Mouse (Mus musculus): Measurements from ENCODE around the gene Mgst3. TPM values are rescaled to one million over a fixed set of nuclear protein-coding genes. Genes with fewer than 3 reads are reported as not detected.
A peak's percentile ranks its signal among the peaks of the same experiment; 100 is the strongest.

The Mgst3 gene
- polyA plus RNA-seq (2012; rRNA removed) = 272 and 279 TPM in 2 replicates

- peak; percentile 50; the same call in 1 of the 2 replicates for TF ChIP-seq CTCF (IDR thresholded peaks at IDR 0.05; ENCODE audit: borderline replicate concordance, insufficient read depth, low read depth, low read length)
- peak; percentile 65 for TF ChIP-seq POLR2A (IDR thresholded peaks at IDR 0.05; ENCODE audit: borderline replicate concordance, insufficient read depth, low read length)
- Histone ChIP-seq H3K27ac (ENCODE audit: insufficient read depth, low read length) (peak within 1 kb of the TSS; percentile 49), H3K4me3 (replicated peaks; ENCODE audit: insufficient read depth, low read depth, low read length) (peak within 1 kb of the TSS; percentile 97), H3K27me3 (ENCODE audit: control insufficient read depth, insufficient read depth, low read length) (no peaks in the 10 kb centered on the region), H3K4me1 (ENCODE audit: control insufficient read depth, insufficient read depth, low read length) (peaks cover 8% of the 10 kb centered on the region; the same call in 1 of the 2 replicates)
- 1% methylated on average over 45 of the region's 45 CpGs for WGBS
- peak; percentile 95 to 98 for DNase-seq
These were observed at the start of gene Mgst3 for GRCm38 (mm10) chr1:167393683-167394492. Gene Mgst3, minus strand, starts transcription at chr1:167393841.

DNA sequence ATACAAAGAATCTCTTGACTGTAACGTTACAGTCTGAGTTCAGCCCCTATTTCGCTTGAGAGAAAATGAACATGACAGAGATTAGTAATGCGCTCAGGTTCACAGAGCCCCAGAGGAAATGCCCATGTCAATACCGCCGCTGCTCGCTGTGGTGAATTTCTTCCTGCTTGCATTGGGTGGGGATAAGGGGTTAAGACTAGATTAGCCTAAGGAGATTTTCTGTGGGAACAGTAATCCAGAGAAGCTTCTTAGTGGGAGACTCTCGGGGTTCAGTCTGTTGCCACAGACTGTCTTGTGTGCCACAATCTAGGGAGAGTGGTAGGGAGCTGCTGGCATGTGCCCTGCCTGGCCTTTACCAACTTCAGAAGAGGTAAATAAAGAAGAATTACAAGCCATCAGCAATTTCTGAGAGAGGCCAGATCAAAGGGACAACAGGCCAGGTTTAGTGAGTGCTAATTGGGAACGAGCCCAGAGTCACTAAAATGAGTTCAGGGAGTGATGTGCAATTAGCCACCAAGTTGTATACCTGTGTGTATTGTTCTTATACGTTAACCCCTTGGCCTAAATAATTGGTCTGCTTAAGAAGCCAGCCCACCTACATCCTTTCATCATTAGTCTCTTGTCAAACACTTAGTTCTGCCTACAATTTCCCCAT, 44.7 kb upstream of the Mgst3 start:
- H3K27ac ChIP-seq (ENCODE audit: insufficient read depth, low read length) = no peak overlapping the region
- TF ChIP-seq POLR2A (IDR thresholded peaks at IDR 0.05; ENCODE audit: borderline replicate concordance, insufficient read depth, low read length) = no peak
- no peak for TF ChIP-seq CTCF (IDR thresholded peaks at IDR 0.05; ENCODE audit: borderline replicate concordance, insufficient read depth, low read depth, low read length)
- H3K4me3 ChIP-seq (replicated peaks; ENCODE audit: insufficient read depth, low read depth, low read length) = no peak overlapping the region
- DNase-seq = no peak
- H3K27me3 ChIP-seq (ENCODE audit: control insufficient read depth, insufficient read depth, low read length) = no peaks in the 10 kb centered on the region
- H3K4me1 ChIP-seq (ENCODE audit: control insufficient read depth, insufficient read depth, low read length) = no peaks in the 10 kb centered on the region
- WGBS = 82% methylated on average over 9 of the region's 9 CpGs

DNA sequence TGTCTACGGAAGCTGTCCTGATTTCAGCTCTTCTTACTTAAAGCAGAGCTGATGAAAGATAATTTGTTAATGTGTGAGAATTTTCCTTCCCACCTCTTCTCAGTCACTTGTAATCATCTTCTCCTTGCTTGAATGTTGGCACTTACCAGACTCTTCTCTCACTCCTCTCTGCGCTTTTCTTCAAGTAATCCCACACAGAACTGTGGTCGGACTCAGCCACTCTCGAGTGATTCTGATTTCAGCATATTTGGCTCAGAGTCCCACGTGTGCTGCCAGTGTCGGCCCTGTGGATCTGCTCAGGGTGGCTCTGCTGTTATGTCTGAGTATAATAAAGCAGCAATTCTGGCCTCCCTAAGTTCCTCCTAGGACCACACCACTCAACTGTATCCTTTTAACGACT, 43.5 kb upstream of the Mgst3 start:
- Histone ChIP-seq H3K27me3 (ENCODE audit: control insufficient read depth, insufficient read depth, low read length) (no peaks in the 10 kb centered on the region), H3K27ac (ENCODE audit: insufficient read depth, low read length) (no peak overlapping the region), H3K4me3 (replicated peaks; ENCODE audit: insufficient read depth, low read depth, low read length) (no peak overlapping the region), H3K4me1 (ENCODE audit: control insufficient read depth, insufficient read depth, low read length) (no peaks in the 10 kb centered on the region)
- WGBS = 47% methylated on average over 7 of the region's 7 CpGs
- TF ChIP-seq CTCF (IDR thresholded peaks at IDR 0.05; ENCODE audit: borderline replicate concordance, insufficient read depth, low read depth, low read length) (no peak), POLR2A (IDR thresholded peaks at IDR 0.05; ENCODE audit: borderline replicate concordance, insufficient read depth, low read length) (no peak)
- DNase-seq = no peak

- Histone ChIP-seq H3K27ac (ENCODE audit: insufficient read depth, low read length) (no peak overlapping the region), H3K4me1 (ENCODE audit: control insufficient read depth, insufficient read depth, low read length) (no peaks in the 10 kb centered on the region), H3K4me3 (replicated peaks; ENCODE audit: insufficient read depth, low read depth, low read length) (no peak overlapping the region), H3K27me3 (ENCODE audit: control insufficient read depth, insufficient read depth, low read length) (no peaks in the 10 kb centered on the region)
- DNase-seq = no peak
- WGBS = 92% methylated on average over 7 of the region's 7 CpGs
- TF ChIP-seq POLR2A (IDR thresholded peaks at IDR 0.05; ENCODE audit: borderline replicate concordance, insufficient read depth, low read length) = no peak
- TF ChIP-seq CTCF (IDR thresholded peaks at IDR 0.05; ENCODE audit: borderline replicate concordance, insufficient read depth, low read depth, low read length) = no peak
These were observed 42.7 kb upstream of the Mgst3 start for GRCm38 (mm10) chr1:167436186-167436975.

DNA sequence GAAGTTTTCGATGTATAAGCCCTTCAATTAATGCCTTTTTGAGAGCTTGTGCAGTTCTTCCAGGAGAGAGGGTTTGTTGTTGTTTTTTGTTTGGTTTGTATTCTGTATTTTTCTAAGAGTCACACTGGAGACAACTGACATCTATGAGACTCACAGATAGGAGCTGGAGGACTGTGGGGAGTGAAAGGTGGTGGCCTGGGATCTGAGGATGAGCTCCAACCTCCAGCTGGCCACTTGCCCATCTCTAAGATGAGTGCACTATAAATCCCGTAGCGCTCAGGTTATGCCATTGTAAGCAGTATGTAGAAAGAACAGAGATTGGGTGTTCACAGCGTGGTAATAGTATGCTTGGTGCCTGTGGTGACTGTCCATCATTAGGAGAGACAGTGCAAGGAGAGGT, 41.3 kb upstream of the Mgst3 start:
- DNase-seq = no peak
- 84% methylated on average over 4 of the region's 4 CpGs for WGBS
- no peaks in the 10 kb centered on the region for H3K27me3 ChIP-seq (ENCODE audit: control insufficient read depth, insufficient read depth, low read length)
- no peak overlapping the region for H3K27ac ChIP-seq (ENCODE audit: insufficient read depth, low read length)
- no peaks in the 10 kb centered on the region for H3K4me1 ChIP-seq (ENCODE audit: control insufficient read depth, insufficient read depth, low read length)
- TF ChIP-seq POLR2A (IDR thresholded peaks at IDR 0.05; ENCODE audit: borderline replicate concordance, insufficient read depth, low read length) (no peak), CTCF (IDR thresholded peaks at IDR 0.05; ENCODE audit: borderline replicate concordance, insufficient read depth, low read depth, low read length) (no peak)
- H3K4me3 ChIP-seq (replicated peaks; ENCODE audit: insufficient read depth, low read depth, low read length) = no peak overlapping the region

- Histone ChIP-seq H3K27me3 (ENCODE audit: control insufficient read depth, insufficient read depth, low read length) (no peaks in the 10 kb centered on the region), H3K27ac (ENCODE audit: insufficient read depth, low read length) (no peak overlapping the region), H3K4me3 (replicated peaks; ENCODE audit: insufficient read depth, low read depth, low read length) (no peak overlapping the region), H3K4me1 (ENCODE audit: control insufficient read depth, insufficient read depth, low read length) (no peaks in the 10 kb centered on the region)
- 72% methylated on average over 9 of the region's 9 CpGs for WGBS
- TF ChIP-seq POLR2A (IDR thresholded peaks at IDR 0.05; ENCODE audit: borderline replicate concordance, insufficient read depth, low read length) = no peak
- no peak for TF ChIP-seq CTCF (IDR thresholded peaks at IDR 0.05; ENCODE audit: borderline replicate concordance, insufficient read depth, low read depth, low read length)
- no peak for DNase-seq
These were observed 37.5 kb upstream of the Mgst3 start for GRCm38 (mm10) chr1:167430976-167431676.

DNA sequence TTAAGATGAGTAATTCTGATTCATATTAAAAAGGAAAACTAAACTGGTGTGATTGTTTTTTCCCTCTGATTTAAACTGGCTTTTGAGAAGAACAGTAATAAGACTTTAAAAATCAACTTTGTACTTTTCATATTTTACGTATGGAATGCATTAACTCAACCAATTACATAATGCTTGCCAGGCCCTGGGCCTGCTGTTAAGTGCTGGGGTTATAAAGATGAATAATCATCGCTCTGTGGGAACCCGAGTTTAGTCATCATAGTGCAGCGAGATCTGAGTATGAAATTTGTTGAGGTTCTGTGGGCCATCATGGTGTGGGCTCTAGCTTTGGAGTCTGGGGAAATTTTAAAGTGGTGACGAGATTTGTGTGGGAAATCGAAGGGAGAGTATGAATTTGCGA, 33.0 kb upstream of the Mgst3 start:
- no peaks in the 10 kb centered on the region for H3K27me3 ChIP-seq (ENCODE audit: control insufficient read depth, insufficient read depth, low read length)
- no peak overlapping the region for H3K4me3 ChIP-seq (replicated peaks; ENCODE audit: insufficient read depth, low read depth, low read length)
- no peak for DNase-seq
- no peak for TF ChIP-seq CTCF (IDR thresholded peaks at IDR 0.05; ENCODE audit: borderline replicate concordance, insufficient read depth, low read depth, low read length)
- TF ChIP-seq POLR2A (IDR thresholded peaks at IDR 0.05; ENCODE audit: borderline replicate concordance, insufficient read depth, low read length) = no peak
- H3K4me1 ChIP-seq (ENCODE audit: control insufficient read depth, insufficient read depth, low read length) = no peaks in the 10 kb centered on the region
- H3K27ac ChIP-seq (ENCODE audit: insufficient read depth, low read length) = no peak overlapping the region
- WGBS = 77% methylated on average over 7 of the region's 7 CpGs

Measured in cerebellum, adult 2 months (tissue).